Mouse (Mus musculus): ENCODE data around the gene Tmprss11b.

DNA sequence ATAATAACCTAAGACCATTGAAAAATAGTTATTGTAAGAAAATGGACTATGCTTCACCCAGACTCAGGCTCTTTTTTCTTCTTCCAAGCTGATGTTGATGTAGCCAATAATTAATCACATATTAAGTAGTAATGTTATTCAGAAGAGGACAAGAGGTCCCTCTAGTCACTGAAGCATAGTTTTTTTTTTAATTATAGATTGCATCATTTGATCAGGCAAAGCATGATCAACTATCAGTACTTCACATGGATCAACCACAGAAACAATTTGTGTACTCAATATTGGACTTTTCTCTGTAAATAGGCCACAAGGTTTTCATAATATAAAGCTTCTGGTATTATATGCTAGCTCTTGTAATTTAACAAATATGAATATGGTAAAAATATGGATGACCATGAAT, 48.9 kb upstream of the Tmprss11b start:
- TF ChIP-seq GATA1 (IDR thresholded peaks at IDR 0.05; ENCODE audit: borderline replicate concordance, low read length), result no peak
- no peak for TF ChIP-seq FLI1 (IDR thresholded peaks at IDR 0.05; ENCODE audit: low read length)

Measured in megakaryocyte, embryonic 14.5 days (primary cell).